Mouse (Mus musculus): ENCODE data around the gene Depp1.

The Depp1 gene

DNA sequence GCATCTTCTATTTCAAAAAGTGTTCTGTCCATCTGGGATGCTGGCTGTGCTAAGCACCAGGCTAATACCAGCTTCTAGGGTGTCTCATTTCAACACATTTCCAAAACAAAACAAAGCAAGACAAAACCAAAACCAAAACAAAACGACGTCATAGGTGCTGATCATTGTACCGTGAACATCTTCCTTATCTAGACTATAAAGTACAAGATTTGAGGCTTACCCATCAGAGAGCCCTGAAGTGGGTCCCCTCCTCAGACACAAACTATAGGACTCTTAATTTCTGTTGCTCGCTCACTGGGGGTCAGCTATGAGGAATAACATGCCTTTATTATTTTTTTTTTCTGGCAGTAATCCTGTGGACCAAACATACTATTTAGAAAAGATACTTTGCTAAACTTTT lies 43.2 kb downstream of the Depp1 start:
- DNase-seq, result no peak

DNA sequence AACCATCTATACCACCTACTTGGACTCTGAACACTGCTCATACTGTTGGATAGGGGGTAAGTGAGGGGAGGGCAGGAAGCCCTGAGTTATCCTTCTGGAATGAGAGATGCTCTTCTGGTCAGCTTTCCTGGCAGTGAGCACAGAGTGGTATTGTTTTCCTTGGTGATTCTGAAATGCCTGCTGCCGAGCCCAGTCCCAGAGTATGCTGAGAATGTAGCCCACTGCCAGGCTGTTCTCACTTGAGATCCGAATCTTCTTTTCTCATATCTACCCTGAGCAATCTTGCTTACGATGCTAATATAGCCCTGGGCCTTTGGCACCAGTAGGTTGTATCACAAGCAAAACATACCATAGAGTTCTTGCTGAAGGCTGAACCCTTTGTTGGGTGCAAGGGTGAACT lies 43.9 kb downstream of the Depp1 start:
- no peak for DNase-seq

DNA sequence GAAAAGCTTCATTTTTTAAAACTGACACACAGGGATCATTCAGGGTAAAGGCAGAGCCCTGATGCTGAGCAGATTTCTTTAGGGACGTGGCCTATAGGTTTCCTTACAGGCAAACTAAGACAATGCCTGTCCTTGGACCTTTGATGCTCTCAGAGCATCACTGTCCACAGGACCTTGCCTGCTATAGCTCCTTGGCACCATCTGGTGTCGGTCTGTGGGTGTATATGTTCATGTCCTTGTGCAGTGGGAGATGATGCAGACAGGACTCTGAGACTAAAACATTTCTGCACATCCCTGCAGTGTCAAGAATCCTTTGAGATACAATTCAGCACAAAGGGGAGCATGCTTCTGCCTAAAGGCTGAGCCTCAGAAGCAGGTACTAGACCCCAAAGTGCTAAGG lies 47.0 kb downstream of the Depp1 start:
- DNase-seq, result no peak

DNA sequence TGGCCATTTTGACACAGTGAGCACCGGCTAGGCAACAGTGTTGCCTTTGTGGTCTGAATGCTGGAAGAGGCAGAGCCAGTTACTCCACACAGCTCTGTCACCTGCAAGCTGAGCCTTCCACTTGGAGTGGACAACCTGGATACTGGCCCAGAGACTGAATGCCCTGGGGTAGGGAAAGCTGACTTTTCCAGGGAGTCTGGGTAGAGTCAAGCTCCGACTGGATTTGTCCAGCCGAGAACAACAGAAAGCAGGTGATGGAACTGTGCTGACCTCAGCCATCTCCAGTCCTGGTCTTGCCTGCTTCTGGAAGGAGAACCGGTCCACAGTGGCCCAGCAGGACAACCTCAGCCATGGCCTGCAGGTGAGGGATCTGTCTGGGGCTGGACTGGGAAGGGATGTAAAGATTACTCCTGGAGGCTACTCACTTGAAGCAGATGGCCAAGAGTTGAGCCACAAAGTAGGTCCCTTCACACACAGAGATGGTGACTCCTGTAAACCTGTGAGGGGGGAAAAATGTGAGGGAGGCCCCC lies 47.6 kb downstream of the Depp1 start:
- DNase-seq, result no peak

DNA sequence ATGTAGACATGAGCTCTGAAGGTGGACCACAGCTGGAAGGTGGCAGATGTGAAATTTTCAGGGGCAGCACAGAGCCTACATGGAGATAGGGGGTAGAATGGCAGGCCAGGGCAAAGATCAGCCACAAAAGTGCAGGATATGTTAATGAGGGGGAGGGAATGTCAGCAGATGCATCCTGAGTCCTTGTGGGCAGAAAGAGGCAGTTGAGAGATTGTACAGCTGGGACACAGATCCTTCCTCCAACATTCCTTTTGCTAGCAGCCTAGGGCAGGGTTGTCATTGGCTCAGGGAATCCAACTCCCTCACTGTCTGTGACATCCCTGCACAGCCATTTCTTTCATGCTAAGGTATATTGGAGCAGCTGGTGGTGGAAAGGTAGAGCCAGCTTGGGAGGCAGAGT lies 50.4 kb downstream of the Depp1 start:
- no peak for DNase-seq
